Mouse (Mus musculus): ENCODE measurements around the gene 3830406C13Rik. TPM values are rescaled to one million over a fixed set of nuclear protein-coding genes. Genes with fewer than 3 reads are reported as not detected.

3830406C13Rik gene
- polyA plus RNA-seq (2017; shearing (Covaris generic)): 30.0 TPM

DNA sequence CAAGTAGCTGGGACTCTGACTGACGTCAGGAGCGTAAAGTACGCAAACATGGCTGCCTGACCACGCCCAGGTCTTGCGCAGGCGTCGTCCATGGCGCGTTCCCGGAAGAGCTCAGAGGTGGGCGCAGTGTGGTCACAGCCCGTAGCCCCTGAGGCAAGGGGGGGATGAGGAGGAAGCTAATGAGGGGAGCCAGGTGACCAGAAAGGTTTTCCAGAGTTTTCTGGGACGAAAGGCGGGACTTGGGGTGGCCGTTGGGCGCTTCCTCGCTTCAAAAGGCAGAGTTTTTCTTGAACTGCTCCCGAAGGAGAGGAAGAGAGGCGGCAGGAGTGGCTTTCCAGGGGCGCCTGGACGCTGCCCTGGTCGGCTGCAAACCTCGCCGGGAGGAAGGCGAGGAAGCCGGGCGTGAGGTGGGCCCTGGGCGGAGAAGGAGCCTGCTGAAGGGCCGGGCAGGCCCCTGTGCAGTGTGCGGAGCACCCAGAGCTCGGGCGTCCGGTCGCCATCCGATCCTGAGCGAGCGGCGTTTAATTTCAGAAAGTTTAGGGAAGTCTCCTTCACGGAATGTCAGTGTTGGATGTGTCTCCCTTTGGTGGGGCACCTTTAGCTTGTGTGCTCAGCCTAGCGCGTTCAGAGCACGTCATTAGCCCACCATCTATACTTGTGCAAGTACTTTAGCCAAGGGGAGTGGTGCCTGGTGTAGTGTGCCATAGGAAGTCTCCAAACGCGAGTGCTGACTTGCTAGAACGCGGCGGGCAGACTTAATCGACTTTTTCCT lies at the start of gene 3830406C13Rik:
Gene 3830406C13Rik, plus strand, starts transcription at position 33 of the 772 bp plus-strand sequence.

DNA sequence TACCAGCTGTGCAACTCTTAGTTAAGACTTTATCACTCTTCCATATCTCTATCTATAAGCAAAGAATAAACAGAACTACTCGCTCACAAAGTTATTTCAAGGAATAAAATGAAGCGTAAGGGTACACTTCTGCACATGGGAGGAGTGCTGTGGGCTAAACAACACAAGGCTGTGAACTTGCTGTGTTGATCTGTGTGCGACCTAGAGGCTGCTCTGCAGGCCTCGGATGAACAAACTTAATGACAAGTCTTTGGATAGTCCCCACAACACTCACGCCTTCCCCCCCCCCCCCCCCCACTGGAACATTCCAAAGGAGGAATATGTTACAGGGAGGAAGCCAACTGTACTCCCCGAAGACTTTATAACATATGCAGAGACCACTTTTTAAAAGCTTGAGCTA lies 332 bp upstream of the 3830406C13Rik start, which contains the start of gene Gm49355:
Gene Gm49355, plus strand, starts transcription at position 336 of the 400 bp plus-strand sequence.

DNA sequence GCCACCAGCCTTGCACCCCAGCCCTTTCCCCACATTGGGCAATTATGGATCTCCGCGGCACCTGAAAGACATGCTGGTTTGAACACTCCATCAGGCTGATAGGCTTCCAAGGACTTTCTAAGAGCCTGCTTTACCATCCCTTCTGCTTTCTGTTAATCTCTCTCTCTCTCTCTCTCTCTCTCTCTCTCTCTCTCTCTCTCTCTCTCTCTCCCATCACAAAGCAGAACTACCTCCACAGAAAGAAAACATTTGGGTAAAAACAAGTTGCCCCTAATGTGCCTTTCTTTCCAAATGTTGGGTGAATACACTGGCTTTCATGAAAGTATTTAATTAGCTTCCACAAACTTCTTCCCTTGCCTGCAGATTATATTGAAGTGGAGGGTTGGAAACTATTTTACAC lies 64.1 kb downstream of the 3830406C13Rik start, which contains the start of gene Fezf2:
Gene Fezf2, minus strand, starts transcription at position 101 of the 400 bp plus-strand sequence.

Other genes starting within 250 kb of the 3830406C13Rik start
- not detected for gene Gm49355, start 197 bp upstream of the 3830406C13Rik start, polyA plus RNA-seq (2017; shearing (Covaris generic))
- gene Fezf2, start 64.0 kb downstream of the 3830406C13Rik start, polyA plus RNA-seq (2017; shearing (Covaris generic)): not detected